In the genomic region with DNA sequence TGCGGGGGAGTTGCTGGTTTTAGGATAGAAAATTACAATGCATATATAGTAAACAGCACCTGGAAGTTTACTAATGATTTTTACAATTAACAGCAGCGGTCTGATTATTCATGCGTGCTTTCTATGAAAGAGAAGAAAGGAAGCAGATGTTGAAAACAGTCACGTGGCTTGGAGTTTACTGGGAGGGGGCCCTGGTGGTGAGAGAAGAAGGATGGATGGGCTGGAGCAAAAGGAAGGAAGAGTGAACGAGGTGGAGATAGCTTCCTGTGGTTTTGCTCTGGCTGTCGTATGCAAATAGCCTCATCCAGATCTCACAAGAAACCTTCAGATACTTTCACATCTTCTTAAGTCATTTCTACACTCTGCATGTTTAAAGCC, we compare ENCODE assay signal across 10 mouse cellular contexts.
DNase-seq lines count a peak whose midpoint lies in the region; ATAC-seq lines count a peak whose summit lies in the region.
"Had no signal": no experiment of that assay in that cellular context is flagged by ENCODE, and none has a peak within 500 bp of the region (broad histone marks: within the 10 kb centered on the region; RNA-seq: fewer than 3 reads in every experiment).

No protein-coding gene starts in this region.

- no peaks in the 10 kb centered on the region for H3K27me3 ChIP-seq in heart, embryonic 16.5 days (ENCODE audit: control insufficient read depth, insufficient read depth, low read length)
- no peaks in the 10 kb centered on the region for H3K27me3 ChIP-seq in embryonic facial prominence, embryonic 11.5 days (ENCODE audit: control insufficient read depth, insufficient read depth, low read length)
- H3K27me3 ChIP-seq in hindbrain, embryonic 15.5 days: no peaks in the 10 kb centered on the region
- no peaks in the 10 kb centered on the region for H3K27me3 ChIP-seq in midbrain, embryonic 15.5 days (replicated peaks)

- no peak for ATAC-seq in heart, embryonic 16.5 days (replicated peaks; ENCODE audit: extremely low read depth, insufficient read depth, low FRiP score)
- ATAC-seq in embryonic facial prominence, embryonic 11.5 days (replicated peaks; ENCODE audit: insufficient number of reproducible peaks, low FRiP score, low TSS enrichment, low read depth): no peak
- ATAC-seq in hindbrain, embryonic 15.5 days (ENCODE audit: low FRiP score, low read depth): peak; percentile 27; the same call in 1 of the 2 replicates
- 0 out of 2 replicates have a peak, but pooled peaks have one; percentile 11 for ATAC-seq in midbrain, embryonic 15.5 days (replicated peaks)
- no peak for ATAC-seq in megakaryocyte, adult 5-6 weeks (ENCODE audit: poor library complexity, severe bottlenecking)

- peak overlapping the region; percentile 47 for H3K4me2 ChIP-seq in heart, embryonic 16.5 days (ENCODE audit: low read depth, low read length)
- H3K4me2 ChIP-seq in embryonic facial prominence, embryonic 11.5 days (ENCODE audit: low read depth, low read length): peak overlapping the region; percentile 38
- H3K4me2 ChIP-seq in hindbrain, embryonic 15.5 days: peak overlapping the region; percentile 49
- peak overlapping the region; percentile 41 for H3K4me2 ChIP-seq in midbrain, embryonic 15.5 days
- H3K4me2 ChIP-seq: liver, embryonic 15.5 days had no signal

- no peaks in the 10 kb centered on the region for H3K36me3 ChIP-seq in heart, embryonic 16.5 days (ENCODE audit: control insufficient read depth, insufficient read depth)
- no peaks in the 10 kb centered on the region for H3K36me3 ChIP-seq in embryonic facial prominence, embryonic 11.5 days (replicated peaks; ENCODE audit: control insufficient read depth, insufficient read depth, low read depth, low read length)
- no peaks in the 10 kb centered on the region for H3K36me3 ChIP-seq in hindbrain, embryonic 15.5 days
- H3K36me3 ChIP-seq in midbrain, embryonic 15.5 days (replicated peaks): no peaks in the 10 kb centered on the region
- H3K36me3 ChIP-seq: liver, embryonic 15.5 days had no signal

- 0 out of 2 replicates have a peak, but pooled peaks cover 2% of the 10 kb centered on the region for H3K4me1 ChIP-seq in heart, embryonic 16.5 days (ENCODE audit: control insufficient read depth, insufficient read depth, low read length)
- no peaks in the 10 kb centered on the region for H3K4me1 ChIP-seq in embryonic facial prominence, embryonic 11.5 days (ENCODE audit: control insufficient read depth, insufficient read depth, low read length)
- H3K4me1 ChIP-seq in hindbrain, embryonic 15.5 days (replicated peaks): peaks cover 11% of the 10 kb centered on the region; the same call in 1 of the 2 replicates
- peaks cover 12% of the 10 kb centered on the region for H3K4me1 ChIP-seq in midbrain, embryonic 15.5 days
- H3K4me1 ChIP-seq: liver, embryonic 15.5 days had no signal

- H3K9ac ChIP-seq in heart, embryonic 16.5 days (ENCODE audit: low read length): no peak overlapping the region
- H3K9ac ChIP-seq in embryonic facial prominence, embryonic 11.5 days (replicated peaks; ENCODE audit: low read length): no peak overlapping the region
- H3K9ac ChIP-seq in hindbrain, embryonic 15.5 days: peak overlapping the region; percentile 11; the same call in 1 of the 2 replicates
- H3K9ac ChIP-seq in midbrain, embryonic 15.5 days: no peak overlapping the region
- H3K9ac ChIP-seq: liver, embryonic 15.5 days had no signal

- DNase-seq in heart, postnatal 10 days: no peak
- no peak for DNase-seq in embryonic facial prominence, embryonic 11.5 days (ENCODE audit: low spot score)
- no peak for DNase-seq in gastrocnemius, postnatal 36 days
- DNase-seq in cerebellum, adult 9-10 months: no peak
- DNase-seq: kidney, adult 9 months had no signal

- intact Hi-C loops in heart, postnatal 10 days (cut with DNase I): no loop called here
- intact Hi-C loops in gastrocnemius, postnatal 36 days (cut with DNase I): no loop called here

- no peaks in the 10 kb centered on the region for H3K9me3 ChIP-seq in heart, embryonic 16.5 days (replicated peaks; ENCODE audit: control insufficient read depth, low read length)
- H3K9me3 ChIP-seq in embryonic facial prominence, embryonic 11.5 days (replicated peaks; ENCODE audit: control insufficient read depth, low read length): no peaks in the 10 kb centered on the region
- no peaks in the 10 kb centered on the region for H3K9me3 ChIP-seq in hindbrain, embryonic 15.5 days
- no peaks in the 10 kb centered on the region for H3K9me3 ChIP-seq in midbrain, embryonic 15.5 days
- H3K9me3 ChIP-seq: liver, embryonic 15.5 days had no signal

- no peak overlapping the region for H3K27ac ChIP-seq in heart, embryonic 16.5 days (ENCODE audit: low read length)
- no peak overlapping the region for H3K27ac ChIP-seq in embryonic facial prominence, embryonic 11.5 days (replicated peaks; ENCODE audit: low read depth, low read length)
- H3K27ac ChIP-seq in hindbrain, embryonic 15.5 days (replicated peaks): no peak overlapping the region; the same call in 1 of the 2 replicates
- H3K27ac ChIP-seq in midbrain, embryonic 15.5 days: 0 out of 2 replicates have a peak overlapping the region, but pooled peaks have one; percentile 12
- H3K27ac ChIP-seq: liver, embryonic 15.5 days had no signal

- WGBS in heart, embryonic 16.5 days: 25% methylated on average over 6 of the region's 6 CpGs
- 18% methylated on average over 6 of the region's 6 CpGs for WGBS in embryonic facial prominence, embryonic 11.5 days
- WGBS in hindbrain, embryonic 15.5 days: 7% methylated on average over 6 of the region's 6 CpGs
- WGBS in midbrain, embryonic 15.5 days: 9% methylated on average over 6 of the region's 6 CpGs

- no peak overlapping the region for H3K4me3 ChIP-seq in heart, embryonic 16.5 days (ENCODE audit: low read length)
- H3K4me3 ChIP-seq in embryonic facial prominence, embryonic 11.5 days (ENCODE audit: low read depth, low read length): no peak overlapping the region
- H3K4me3 ChIP-seq in hindbrain, embryonic 15.5 days: peak overlapping the region; percentile 18
- H3K4me3 ChIP-seq in midbrain, embryonic 15.5 days: peak overlapping the region; percentile 20; the same call in 1 of the 2 replicates
- H3K4me3 ChIP-seq: liver, embryonic 15.5 days had no signal

Comparison
In these comparisons a context has a peak if more than half of its experiments do, and no peak if none do; other contexts are left out.
1. ATAC-seq: peak in hindbrain, embryonic 15.5 days (single experiment) and midbrain, embryonic 15.5 days (single experiment); none in heart, embryonic 16.5 days (single experiment), embryonic facial prominence, embryonic 11.5 days (single experiment) and megakaryocyte, adult 5-6 weeks (single experiment).
2. H3K4me3 ChIP-seq: peak in hindbrain, embryonic 15.5 days (single experiment) and midbrain, embryonic 15.5 days (single experiment); none in heart, embryonic 16.5 days (single experiment) and embryonic facial prominence, embryonic 11.5 days (single experiment).
3. Peak in every context shown above with its lines, with median percentiles within 50 percentile points of each other: H3K4me2 ChIP-seq.